Mouse (Mus musculus): ENCODE measurements around the gene Sp1.

Sp1 gene

GRCm38 (mm10) chr15:102399229-102400221 lies 6.4 kb upstream of the Sp1 start:
- peak; percentile 46 to 48 for DNase-seq

DNA sequence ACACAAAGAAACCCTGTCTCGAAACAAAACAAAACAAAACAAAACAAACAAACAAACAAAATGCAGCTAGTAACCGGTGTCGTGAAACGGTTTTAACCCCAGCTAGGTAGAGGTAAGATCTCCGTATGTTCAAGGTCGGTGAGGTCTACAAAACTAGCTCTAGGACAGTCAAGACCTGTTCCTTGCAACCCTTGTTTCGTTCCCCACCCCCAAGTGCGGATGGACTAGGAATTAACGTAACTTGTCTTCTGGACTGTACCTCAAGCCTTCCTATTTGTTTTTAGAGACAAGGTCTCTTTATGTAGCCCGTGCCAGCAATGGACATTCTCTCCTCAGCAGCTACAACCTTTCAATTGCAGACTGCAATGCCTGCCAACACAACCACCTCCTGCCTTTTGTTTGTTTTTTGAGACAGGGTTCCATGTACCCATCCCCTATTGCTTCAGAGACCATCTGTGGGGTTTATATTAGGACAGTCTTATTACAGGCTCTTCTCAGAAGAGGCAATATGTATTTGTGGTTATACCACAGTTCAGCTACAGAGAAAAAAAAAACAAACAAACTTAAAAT lies 5.4 kb upstream of the Sp1 start:
- DNase-seq = no peak

DNA sequence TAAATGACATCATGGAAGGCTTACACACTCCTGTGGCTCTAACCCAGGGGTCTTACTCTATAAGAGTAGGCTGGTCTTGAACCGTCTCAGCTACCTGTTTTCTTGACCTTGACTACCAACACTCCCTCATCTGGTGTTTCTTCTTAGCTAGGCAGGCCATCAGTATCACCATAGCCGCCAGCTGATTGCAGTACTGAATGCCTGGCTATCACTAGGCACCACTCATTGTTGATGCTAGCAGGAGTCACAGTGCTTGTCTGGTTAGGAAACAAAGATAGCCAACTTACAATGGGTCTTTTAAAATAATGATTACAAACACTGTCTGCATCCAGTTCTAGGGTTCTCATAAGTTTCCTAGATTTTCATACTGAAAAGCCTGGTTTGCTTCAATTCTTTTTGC lies 4.7 kb upstream of the Sp1 start:
- DNase-seq = no peak

- no peak for DNase-seq
These were observed 3.7 kb upstream of the Sp1 start for GRCm38 (mm10) chr15:102402210-102402609.

- peak in 1 of 2 experiments; percentile 24 for DNase-seq
These were observed 1.1 kb upstream of the Sp1 start for GRCm38 (mm10) chr15:102404608-102405488.

DNA sequence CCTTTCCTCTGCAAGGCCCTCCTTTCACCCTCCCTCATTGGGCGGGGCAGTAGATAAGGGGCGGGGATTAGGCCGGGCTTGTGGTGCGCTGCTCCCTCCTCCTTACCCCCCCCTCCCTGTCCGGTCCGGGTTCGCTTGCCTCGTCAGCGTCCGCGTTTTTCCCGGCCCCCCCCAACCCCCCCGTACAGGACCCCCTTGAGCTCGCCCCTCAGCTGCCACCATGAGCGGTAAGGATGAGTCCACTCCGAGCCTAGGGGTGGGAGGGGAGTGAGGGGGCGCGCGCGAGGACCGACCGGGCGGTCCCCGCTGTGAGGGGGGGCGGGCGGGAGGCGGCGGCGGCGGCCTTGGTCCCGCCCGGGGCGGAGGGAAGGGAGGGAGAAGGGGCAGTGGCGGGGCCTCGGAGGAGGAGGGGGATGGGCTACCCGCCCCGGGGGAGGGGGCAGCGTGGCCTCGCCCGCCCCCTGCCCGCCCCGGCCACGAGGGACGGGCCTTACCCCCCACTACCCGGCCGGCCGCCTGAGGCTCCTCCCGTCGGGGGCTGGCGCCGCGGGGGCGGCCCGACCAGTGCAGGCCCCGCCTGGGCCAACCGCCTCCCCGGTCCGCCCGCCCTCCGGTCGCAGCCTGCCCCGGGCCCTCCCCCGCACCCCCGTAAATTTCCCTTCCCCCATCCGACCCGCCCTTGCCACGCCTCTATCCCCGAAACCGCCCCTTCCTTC lies 411 bp downstream of the Sp1 start:
- DNase-seq = peak; percentile 48 to 64

GRCm38 (mm10) chr15:102406912-102407580 lies 1.1 kb downstream of the Sp1 start:
- DNase-seq = no peak

DNA sequence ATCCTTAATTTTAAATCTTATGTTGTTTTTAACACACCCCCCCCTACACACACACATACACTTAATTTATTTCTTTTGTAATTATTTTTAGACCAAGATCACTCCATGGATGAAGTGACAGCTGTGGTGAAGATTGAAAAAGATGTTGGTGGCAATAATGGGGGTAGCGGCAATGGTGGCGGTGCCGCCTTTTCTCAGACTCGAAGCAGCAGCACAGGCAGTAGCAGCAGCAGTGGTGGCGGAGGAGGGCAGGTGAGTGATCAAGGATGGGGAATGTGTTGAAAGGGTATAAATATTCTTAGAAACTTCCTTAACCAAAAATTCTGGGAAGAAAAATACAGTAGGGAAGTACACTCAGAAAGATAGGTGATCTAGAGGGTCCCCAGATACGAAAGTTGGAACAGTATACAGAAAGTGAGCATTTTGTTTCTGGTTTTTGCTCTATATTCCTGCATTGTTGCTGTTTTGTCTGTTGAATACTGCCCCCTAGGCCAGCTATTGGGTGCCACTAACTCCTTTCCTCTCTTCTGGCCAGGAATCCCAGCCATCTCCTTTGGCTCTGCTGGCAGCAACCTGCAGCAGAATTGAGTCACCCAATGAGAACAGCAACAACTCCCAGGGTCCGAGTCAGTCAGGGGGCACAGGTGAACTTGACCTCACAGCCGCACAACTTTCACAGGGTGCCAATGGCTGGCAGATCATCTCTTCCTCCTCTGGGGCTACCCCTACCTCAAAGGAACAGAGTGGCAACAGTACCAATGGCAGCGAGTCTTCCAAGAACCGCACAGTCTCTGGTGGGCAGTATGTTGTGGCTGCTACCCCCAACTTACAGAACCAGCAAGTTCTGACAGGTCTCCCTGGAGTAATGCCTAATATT lies 2.0 kb downstream of the Sp1 start:
- no peak for DNase-seq

GRCm38 (mm10) chr15:102408558-102409130 lies 2.7 kb downstream of the Sp1 start:
- no peak for DNase-seq

DNA sequence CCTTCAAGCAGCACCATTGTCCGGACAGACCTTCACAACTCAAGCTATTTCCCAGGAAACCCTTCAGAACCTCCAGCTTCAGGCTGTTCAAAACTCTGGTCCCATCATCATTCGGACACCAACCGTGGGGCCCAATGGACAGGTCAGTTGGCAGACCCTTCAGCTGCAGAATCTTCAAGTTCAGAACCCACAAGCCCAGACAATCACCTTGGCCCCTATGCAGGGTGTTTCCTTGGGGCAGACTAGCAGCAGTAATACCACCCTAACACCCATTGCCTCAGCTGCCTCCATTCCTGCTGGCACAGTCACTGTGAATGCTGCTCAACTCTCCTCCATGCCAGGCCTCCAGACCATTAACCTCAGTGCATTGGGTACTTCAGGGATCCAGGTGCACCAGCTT lies 3.3 kb downstream of the Sp1 start:
- no peak for DNase-seq

- DNase-seq = no peak
These were observed 5.1 kb downstream of the Sp1 start for GRCm38 (mm10) chr15:102411077-102411476.

GRCm38 (mm10) chr15:102413687-102414086 lies 7.7 kb downstream of the Sp1 start:
- no peak for DNase-seq

DNA sequence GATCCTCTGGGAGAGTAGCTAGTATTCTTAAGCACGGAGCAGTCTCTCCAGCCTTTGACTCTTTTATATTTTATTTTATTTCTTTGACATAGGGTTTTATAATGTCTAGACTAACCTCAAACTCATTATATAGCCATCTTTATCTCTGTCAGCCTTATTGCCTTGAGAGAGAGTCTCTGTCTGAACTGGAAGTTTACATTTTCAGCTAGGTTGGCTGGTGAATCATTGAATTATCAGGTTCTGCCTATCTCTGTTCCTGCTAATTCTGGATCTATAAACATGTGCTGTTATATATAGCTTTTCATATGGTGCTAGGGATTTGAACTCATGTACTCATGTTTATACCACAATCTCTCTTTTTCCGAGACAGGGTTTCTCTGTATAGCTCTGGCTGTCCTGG lies 11.6 kb downstream of the Sp1 start:
- DNase-seq = no peak

GRCm38 (mm10) chr15:102420986-102421385 lies 15.0 kb downstream of the Sp1 start:
- no peak for DNase-seq

DNA sequence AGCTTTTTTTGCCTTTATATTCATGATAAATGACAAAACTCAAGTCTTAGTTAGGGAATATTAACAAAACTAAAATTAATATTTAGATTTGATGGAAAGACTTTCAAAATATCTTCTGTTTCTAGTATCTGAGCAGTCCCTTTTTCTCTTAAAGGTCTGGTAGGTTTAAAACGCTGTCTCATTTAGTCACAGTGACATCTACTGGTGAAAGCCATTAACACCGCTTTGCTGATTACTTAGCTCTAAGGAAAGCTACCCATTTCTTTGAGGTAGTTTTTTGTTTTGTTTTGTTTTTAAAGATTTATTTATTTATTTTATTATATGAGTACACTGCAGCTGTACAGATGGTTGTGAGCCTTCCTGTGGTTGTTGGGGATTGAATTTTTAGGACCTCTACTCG lies 15.5 kb downstream of the Sp1 start:
- peak in 1 of 2 experiments; percentile 48 for DNase-seq

DNA sequence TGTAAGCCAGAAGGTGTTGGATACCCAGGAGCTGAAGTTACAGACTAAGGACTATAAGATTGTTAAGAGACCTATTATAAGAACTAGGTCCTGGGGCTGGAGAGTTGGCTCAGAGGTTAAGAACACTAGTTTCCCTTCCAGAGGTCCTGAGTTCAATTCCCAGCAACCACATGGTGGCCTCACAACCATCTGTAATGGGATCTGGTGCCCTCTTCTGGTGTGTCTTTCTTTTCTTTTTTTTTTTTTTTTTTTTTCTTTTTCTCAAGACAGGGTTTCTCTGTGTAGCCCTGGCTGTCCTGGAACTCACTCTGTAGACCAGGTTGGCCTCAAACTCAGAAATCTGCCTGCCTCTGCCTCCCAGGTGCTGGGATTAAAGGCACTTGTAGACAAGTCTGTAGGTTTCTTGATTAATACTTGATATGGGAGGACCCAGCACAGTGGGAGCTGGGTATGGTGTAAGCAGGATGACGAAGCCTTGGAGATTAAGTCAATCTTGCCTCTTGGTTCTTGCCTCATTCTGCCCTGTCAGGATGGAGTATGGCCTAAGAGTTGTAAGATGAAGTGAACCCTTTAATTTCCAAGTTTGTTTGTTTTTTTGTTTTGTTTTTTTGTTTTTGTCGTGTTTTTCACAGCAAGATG lies 17.8 kb downstream of the Sp1 start:
- no peak for DNase-seq

DNA sequence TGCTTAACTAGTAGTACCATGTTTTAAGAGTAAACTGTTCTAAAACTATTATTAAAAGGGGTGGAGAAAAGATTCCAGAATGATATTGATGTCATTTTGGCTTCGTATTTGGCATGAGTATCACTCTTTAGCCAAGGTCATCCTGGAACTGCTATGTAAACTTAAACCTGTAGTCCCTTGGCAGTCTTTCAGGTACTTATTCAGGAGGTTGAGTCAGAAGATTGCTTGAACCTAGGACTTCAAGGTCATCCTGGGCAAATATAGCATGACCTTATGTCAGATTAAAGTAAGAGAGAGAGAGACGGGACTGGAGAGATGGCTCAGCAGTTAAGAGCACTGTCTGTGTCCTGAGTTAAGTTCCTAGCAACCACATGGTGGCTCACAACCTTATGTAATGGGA lies 18.7 kb downstream of the Sp1 start:
- DNase-seq = no peak

- no peak for DNase-seq
These were observed 21.0 kb downstream of the Sp1 start for GRCm38 (mm10) chr15:102426963-102427362.

GRCm38 (mm10) chr15:102432046-102432445 lies 26.1 kb downstream of the Sp1 start:
- no peak for DNase-seq

- no peak for DNase-seq
These were observed 27.2 kb downstream of the Sp1 start for GRCm38 (mm10) chr15:102433173-102433572.

Measured in cerebellum, postnatal 36 days (tissue).